ENCODE assay signal across 9 mouse cellular contexts in the genomic region with DNA sequence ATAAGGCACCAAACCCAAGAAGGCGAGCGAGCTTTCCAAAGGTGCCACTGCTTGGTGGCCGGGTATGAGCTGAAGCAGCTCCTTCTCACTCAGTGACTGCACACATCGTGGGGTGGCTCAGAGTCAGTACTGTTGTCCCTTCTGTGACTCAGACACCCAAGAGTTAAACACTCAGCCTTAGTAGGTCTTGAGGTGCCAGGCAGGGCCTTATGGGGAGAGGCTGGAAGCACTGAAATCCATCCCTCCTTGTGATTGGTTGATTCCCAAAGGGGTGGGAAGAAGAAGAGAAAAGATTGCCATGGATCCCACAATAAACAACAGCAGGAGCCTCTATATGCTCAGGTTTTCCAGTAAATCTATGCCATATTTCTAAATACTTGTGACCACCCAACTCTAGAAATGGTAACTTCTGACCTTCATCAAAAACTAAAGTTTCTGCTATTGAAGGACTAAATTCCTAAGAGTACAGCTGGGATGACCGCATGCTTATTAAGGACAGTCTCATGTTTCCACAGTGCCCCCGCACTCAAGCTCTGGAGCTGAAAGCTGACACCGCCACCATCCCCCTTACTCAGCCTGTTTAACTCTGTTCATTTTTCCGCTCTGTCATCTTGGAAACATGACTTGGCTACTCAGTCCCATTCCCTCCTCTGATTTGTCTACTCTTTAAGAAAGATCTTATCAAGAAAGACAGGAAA.
DNase-seq lines count a peak whose midpoint lies in the region; ATAC-seq and TF ChIP-seq lines count a peak whose summit lies in the region.
"Had no signal": no experiment of that assay in that cellular context is flagged by ENCODE, and none has a peak within 500 bp of the region (broad histone marks: within the 10 kb centered on the region; RNA-seq: fewer than 3 reads in every experiment).

No protein-coding gene starts in this region.

- H3K4me2 ChIP-seq in hindbrain, embryonic 16.5 days (ENCODE audit: low read length): no peak overlapping the region
- H3K4me2 ChIP-seq in hindbrain, embryonic 13.5 days: no peak overlapping the region
- H3K4me2 ChIP-seq: midbrain, embryonic 13.5 days had no signal

- no peak overlapping the region for H3K9ac ChIP-seq in hindbrain, embryonic 16.5 days (ENCODE audit: low read depth, low read length)
- no peak overlapping the region for H3K9ac ChIP-seq in hindbrain, embryonic 13.5 days
- H3K9ac ChIP-seq in ES-E14 (ENCODE audit: insufficient read depth, low read depth, low read length, poor library complexity, severe bottlenecking): peak overlapping the region; percentile 38; the same call in 1 of the 2 replicates
- H3K9ac ChIP-seq: midbrain, embryonic 13.5 days had no signal

- in situ Hi-C loops in ES-E14 (cut with MboI; ENCODE audit: low sequenced_read_pairs in 2 of 2, unreplicated experiment in 2 of 2): no loop called here

- ATAC-seq in hindbrain, embryonic 16.5 days: no peak
- no peak for ATAC-seq in hindbrain, embryonic 13.5 days (ENCODE audit: low FRiP score)
- no peak for ATAC-seq in megakaryocyte, adult 5-6 weeks (ENCODE audit: poor library complexity, severe bottlenecking)
- ATAC-seq: midbrain, embryonic 13.5 days had no signal

- peaks cover 11% of the 10 kb centered on the region for H3K4me1 ChIP-seq in hindbrain, embryonic 16.5 days (ENCODE audit: control insufficient read depth, insufficient read depth, low read depth, low read length)
- H3K4me1 ChIP-seq in hindbrain, embryonic 13.5 days (replicated peaks): peaks cover 38% of the 10 kb centered on the region
- H3K4me1 ChIP-seq in ES-E14 (ENCODE audit: control insufficient read depth in 2 of 2, insufficient read depth in 2 of 2, low read length in 2 of 2, poor library complexity in 1 of 2): peaks cover 24 to 26% of the 10 kb centered on the region in 2 experiments
- peaks cover 39% of the 10 kb centered on the region for H3K4me1 ChIP-seq in embryonic fibroblast, embryonic 13.5 days (ENCODE audit: control insufficient read depth, insufficient read depth, low read length)

- DNase-seq in ES-E14 (ENCODE audit: low read depth, low spot score): no peak
- peak; percentile 65 to 76 for DNase-seq in kidney, postnatal 4 days
- DNase-seq in spleen, postnatal 14 days (ENCODE audit: low spot score in 2 of 2): no peak
- DNase-seq in frontal cortex, postnatal 14 days (ENCODE audit: low spot score in 2 of 2): no peak

- H3K27ac ChIP-seq in hindbrain, embryonic 16.5 days (ENCODE audit: low read depth, low read length): peak overlapping the region; percentile 54; the same call in 1 of the 2 replicates
- H3K27ac ChIP-seq in hindbrain, embryonic 13.5 days: no peak overlapping the region
- H3K27ac ChIP-seq in ES-E14 (ENCODE audit: insufficient read depth, low read depth, low read length, poor library complexity, severe bottlenecking): no peak overlapping the region; the same call in none of the 2 replicates
- H3K27ac ChIP-seq in embryonic fibroblast, embryonic 13.5 days (ENCODE audit: insufficient read depth, low read length): peak overlapping the region; percentile 96
- H3K27ac ChIP-seq: midbrain, embryonic 13.5 days had no signal

- no peaks in the 10 kb centered on the region for H3K36me3 ChIP-seq in hindbrain, embryonic 16.5 days (ENCODE audit: control insufficient read depth, insufficient read depth, low read length)
- no peaks in the 10 kb centered on the region for H3K36me3 ChIP-seq in hindbrain, embryonic 13.5 days
- H3K36me3 ChIP-seq in ES-E14 (ENCODE audit: control insufficient read depth, insufficient read depth, low read length, poor library complexity, severe bottlenecking): no peaks in the 10 kb centered on the region
- H3K36me3 ChIP-seq: midbrain, embryonic 13.5 days had no signal

- no peak for TF ChIP-seq POLR2A in embryonic fibroblast, embryonic 13.5 days (IDR thresholded peaks at IDR 0.05; ENCODE audit: low read depth, low read length)

- no peaks in the 10 kb centered on the region for H3K9me3 ChIP-seq in hindbrain, embryonic 16.5 days (ENCODE audit: control insufficient read depth, low read length)
- H3K9me3 ChIP-seq in hindbrain, embryonic 13.5 days: no peaks in the 10 kb centered on the region
- no peaks in the 10 kb centered on the region for H3K9me3 ChIP-seq in ES-E14 (ENCODE audit: control insufficient read depth, insufficient read depth, low read depth, low read length)
- H3K9me3 ChIP-seq: midbrain, embryonic 13.5 days had no signal

- no peak for TF ChIP-seq CTCF in embryonic fibroblast, embryonic 13.5 days (IDR thresholded peaks at IDR 0.05; ENCODE audit: borderline replicate concordance, insufficient read depth, low read length)

- WGBS in hindbrain, embryonic 16.5 days: 48% methylated on average over 8 of the region's 8 CpGs
- WGBS in hindbrain, embryonic 13.5 days: 45% methylated on average over 8 of the region's 8 CpGs

- H3K4me3 ChIP-seq in hindbrain, embryonic 16.5 days (ENCODE audit: low read length): no peak overlapping the region
- H3K4me3 ChIP-seq in hindbrain, embryonic 13.5 days: no peak overlapping the region
- H3K4me3 ChIP-seq in ES-E14 (ENCODE audit: insufficient read depth in 1 of 2, low read depth in 1 of 2, low read length in 2 of 2, poor library complexity in 1 of 2, severe bottlenecking in 1 of 2): no peak overlapping the region; a peak in 1 of 4 replicates
- no peak overlapping the region for H3K4me3 ChIP-seq in embryonic fibroblast, embryonic 13.5 days (ENCODE audit: insufficient read depth, low read length)
- H3K4me3 ChIP-seq: midbrain, embryonic 13.5 days had no signal

- no peaks in the 10 kb centered on the region for H3K27me3 ChIP-seq in hindbrain, embryonic 16.5 days (replicated peaks; ENCODE audit: control insufficient read depth, insufficient read depth, low read length)
- no peaks in the 10 kb centered on the region for H3K27me3 ChIP-seq in hindbrain, embryonic 13.5 days
- H3K27me3 ChIP-seq: midbrain, embryonic 13.5 days had no signal

TF ChIP-seq in ES-E14, 5 proteins besides CTCF, POLR2A, EP300 and RAD21:
- TF ChIP-seq MAFK (IDR thresholded peaks at IDR 0.05; ENCODE audit: insufficient read depth, low read depth, low read length) (peak; percentile 88), ZC3H11A (IDR thresholded peaks at IDR 0.05; ENCODE audit: borderline replicate concordance, low read depth, low read length) (no peak), HCFC1 (IDR thresholded peaks at IDR 0.05; ENCODE audit: borderline replicate concordance, insufficient read depth, low read length) (no peak), CHD2 (IDR thresholded peaks at IDR 0.05; ENCODE audit: low read depth, low read length) (no peak), ZNF384 (IDR thresholded peaks at IDR 0.05; ENCODE audit: low read depth, low read length) (no peak)

Comparison
In these comparisons a context has a peak if more than half of its experiments do, and no peak if none do; other contexts are left out.
1. H3K27ac ChIP-seq: peak in hindbrain, embryonic 16.5 days (single experiment) and embryonic fibroblast, embryonic 13.5 days (single experiment); none in hindbrain, embryonic 13.5 days (single experiment) and ES-E14 (single experiment).
2. DNase-seq: peak in kidney, postnatal 4 days (2 of 2); none in ES-E14 (single experiment), spleen, postnatal 14 days (0 of 2) and frontal cortex, postnatal 14 days (0 of 2).